Mouse (Mus musculus): ENCODE data around the gene Syngap1. TPM values are rescaled to one million over a fixed set of nuclear protein-coding genes. Genes with fewer than 3 reads are reported as not detected.
"Not testable (repeated sequence)": the region's sequence is repeated elsewhere in the genome, so short reads cannot be mapped to it uniquely, and the experiment has no call there.

The Syngap1 gene
- polyA plus RNA-seq (2017; shearing (Covaris generic)), result not detected

- no peak for ATAC-seq
Measured at GRCm38 (mm10) chr17:26941031-26941789, at the start of gene Syngap1. Gene Syngap1 (plus strand): TSS chr17:26941253.

GRCm38 (mm10) chr17:26892635-26893375, 48.2 kb upstream of the Syngap1 start:
- no peak for ATAC-seq

DNA sequence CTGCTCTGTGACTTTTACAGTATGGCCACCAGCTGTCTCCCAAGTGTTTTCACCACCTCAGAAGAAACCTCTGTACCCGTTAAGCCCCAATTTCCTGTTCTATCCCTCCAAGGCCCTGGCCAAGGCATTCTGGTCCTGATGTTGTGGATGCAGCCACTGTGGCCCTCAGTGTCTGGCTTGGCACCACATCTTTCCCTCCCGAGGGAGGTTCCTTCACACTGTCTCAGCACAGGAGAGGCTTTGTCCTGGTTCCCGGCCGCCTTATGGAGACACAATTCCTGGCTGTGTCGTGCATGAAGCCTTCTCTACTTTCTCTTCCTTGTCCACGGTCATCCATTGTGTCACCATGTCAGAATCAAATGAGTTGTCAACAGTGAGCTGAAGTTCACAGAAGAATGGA, 47.6 kb upstream of the Syngap1 start:
- ATAC-seq, result no peak

DNA sequence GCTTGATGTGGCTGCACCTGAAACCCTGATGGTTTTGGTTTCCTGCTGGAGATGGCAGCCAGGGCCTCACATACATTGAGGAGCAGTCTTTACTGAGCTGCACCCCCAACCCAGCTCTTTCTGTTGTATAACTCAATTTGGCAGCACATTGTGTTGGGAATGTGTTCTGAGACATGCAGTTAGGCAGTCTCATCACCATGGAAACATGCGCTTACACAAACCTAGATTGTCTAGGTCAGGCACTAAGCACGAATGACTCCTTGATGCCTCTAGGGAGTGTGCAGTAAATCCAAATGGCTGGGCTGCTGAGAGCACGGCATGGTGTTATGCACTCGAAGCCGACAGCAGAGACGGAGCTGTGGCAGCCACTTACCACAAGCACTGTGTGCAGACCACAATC, 46.7 kb upstream of the Syngap1 start:
- no peak for ATAC-seq

DNA sequence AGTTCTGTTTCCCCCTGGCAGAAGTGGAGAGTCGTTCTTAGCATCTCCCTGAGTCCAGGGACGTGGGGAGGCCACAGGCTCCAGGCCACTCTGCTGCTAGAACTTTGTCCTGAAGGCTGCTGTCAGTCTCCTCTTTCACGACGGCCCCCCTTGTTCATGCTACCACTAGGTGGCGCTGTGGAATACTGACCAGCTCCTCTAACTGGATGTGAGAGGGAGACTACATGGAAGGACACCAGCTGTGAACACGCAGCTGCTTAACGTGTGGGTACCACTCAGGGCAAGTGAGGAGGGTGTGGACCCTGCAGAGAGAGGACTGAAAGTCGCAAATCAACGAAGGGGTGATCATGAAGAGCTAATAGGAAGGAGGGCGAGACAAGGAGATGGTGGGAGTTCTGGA, 45.5 kb upstream of the Syngap1 start:
- ATAC-seq, result no peak

DNA sequence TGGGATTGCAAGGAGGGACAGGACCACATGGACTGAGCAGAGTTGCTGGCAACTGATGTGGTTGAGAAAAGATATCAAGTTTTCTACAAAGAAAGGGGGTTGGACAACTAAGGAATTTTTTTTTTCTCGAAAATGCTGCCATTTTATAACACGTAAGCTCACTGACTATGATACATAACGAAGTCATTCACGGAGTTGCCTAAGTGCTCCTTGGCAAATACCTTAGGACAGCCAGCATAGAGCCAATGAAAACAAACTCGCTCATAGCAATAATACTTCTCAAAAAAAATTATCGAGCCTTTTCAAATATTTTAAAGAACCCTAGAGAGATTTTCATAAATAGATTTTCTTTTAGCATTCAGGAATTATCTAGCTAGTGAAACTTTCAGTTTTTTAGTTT, 40.1 kb upstream of the Syngap1 start:
- ATAC-seq, result no peak

DNA sequence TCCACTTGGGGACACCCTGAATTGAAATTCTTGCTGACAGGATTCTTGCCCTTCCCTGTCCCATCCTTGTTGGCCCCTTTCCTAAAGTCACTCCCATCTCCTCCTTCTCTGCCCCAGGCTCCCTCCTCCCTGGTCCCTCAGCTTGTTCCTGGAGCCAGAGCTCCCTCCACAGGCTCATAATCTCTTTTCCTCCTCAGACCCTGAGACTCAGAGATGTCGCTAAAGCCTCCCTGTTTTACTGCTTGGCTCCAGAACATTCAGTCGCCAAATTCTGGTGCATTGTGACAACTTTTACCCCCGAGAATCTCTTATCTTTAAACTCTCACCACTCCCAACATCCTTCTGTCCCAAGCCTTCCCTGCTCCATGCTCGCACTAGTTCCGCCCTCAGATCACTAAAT, 36.7 kb upstream of the Syngap1 start:
- ATAC-seq, result no peak

DNA sequence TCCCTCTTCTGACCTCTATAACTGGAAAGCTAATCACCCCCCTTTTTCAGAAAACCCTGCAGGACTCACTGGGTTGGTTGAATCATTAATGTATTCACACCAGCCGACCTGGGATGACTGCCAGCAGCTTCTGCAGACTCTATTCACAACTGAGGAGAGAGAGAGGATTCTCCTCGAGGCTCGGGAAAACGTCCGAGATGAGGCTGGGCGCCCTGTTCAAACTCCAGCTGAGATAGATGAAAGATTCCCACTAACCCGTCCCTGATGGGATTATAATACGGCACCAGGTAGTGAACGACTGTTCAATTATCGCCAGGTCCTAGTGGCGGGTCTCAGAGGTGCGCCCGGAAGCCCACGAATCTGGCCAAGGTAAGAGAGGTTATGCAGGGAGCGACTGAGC, 33.5 kb upstream of the Syngap1 start:
- ATAC-seq, result not testable (repeated sequence)

DNA sequence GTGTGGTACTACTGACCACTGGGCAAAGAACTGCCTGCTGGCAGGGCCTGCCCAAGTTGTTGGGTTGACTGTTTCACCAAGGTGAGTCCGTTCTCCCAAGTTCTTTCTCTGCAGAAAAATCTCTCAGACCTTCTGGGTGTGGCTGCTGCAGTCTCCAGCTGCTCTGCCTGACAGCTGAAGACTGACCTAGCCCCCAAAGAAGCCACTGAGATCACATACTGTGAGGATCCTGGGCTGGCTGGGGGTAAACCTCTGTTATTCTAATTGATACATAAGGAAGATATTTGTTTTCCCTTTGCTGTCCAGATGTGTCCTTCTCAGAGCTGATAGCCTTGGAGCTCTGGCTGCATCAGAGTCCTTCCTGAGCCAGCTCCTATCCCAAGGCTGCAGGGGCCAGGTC, 25.8 kb upstream of the Syngap1 start:
- ATAC-seq, result no peak

- peak; percentile 99 for ATAC-seq
Measured at GRCm38 (mm10) chr17:26916711-26917482, 24.2 kb upstream of the Syngap1 start, which contains the start of gene Kifc5b. Gene Kifc5b (plus strand): TSS chr17:26917091.

DNA sequence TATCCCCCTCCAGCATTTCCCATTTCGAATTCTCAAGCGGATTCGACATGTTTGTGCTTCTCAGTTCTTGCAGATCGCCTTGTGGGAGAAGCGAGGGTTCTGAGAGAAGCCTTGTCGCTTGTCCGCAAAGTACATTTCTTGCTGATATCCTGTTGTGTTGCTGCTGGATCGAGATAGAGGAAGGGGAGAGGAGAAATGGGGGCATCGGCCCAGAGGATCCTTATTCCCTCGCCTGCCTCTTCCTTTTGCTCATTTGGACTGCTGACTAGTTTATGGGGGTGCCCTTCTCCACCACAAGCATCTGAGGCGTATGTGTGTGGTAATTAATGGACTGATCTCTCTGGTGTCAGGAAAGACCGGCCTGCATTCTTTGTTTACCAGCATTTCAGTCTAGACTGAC, 23.5 kb upstream of the Syngap1 start:
- not testable (repeated sequence) for ATAC-seq

GRCm38 (mm10) chr17:26918343-26918742, 22.7 kb upstream of the Syngap1 start:
- ATAC-seq, result no peak

DNA sequence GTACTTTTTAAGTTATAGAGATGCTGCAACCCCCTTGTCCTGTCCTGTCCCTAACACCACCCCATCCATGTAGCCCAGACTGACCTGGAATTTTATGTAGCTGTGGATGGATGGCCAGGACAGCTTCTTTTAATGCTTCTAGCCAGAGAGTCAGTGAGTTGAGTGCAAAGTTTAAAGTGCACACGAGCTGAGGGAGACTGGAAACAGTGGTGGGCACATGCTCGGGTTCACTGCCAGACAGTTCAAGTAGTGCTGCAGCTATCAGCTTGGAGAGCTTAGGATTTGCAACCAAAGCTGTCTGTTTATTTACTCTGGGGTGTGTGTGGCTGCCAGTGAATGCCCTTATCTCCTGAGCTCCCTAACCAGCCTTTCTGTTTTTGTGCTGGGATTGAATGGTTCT, 21.5 kb upstream of the Syngap1 start:
- not testable (repeated sequence) for ATAC-seq

DNA sequence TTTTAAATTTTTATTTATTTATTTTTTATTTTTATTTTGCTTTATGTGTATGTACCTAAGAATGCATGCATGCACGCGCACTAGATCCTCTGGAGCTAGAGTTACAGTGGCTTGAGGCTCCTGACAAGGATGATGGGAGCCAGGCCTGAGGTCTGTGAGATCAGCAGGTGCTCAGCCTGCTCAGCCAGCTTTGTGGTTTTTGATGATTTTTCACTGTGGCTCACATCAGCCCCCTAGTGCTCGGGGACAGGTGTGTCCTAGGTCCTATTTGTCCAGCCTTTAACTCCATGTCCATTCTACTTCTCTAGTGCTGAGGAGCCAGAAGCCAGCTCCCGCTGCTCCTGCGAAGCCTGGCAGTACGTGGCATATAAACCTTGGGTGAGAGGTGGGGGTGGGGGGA, 18.7 kb upstream of the Syngap1 start:
- ATAC-seq, result peak; percentile 56

- not testable (repeated sequence) for ATAC-seq
Measured at GRCm38 (mm10) chr17:26925414-26925813, 15.6 kb upstream of the Syngap1 start.

DNA sequence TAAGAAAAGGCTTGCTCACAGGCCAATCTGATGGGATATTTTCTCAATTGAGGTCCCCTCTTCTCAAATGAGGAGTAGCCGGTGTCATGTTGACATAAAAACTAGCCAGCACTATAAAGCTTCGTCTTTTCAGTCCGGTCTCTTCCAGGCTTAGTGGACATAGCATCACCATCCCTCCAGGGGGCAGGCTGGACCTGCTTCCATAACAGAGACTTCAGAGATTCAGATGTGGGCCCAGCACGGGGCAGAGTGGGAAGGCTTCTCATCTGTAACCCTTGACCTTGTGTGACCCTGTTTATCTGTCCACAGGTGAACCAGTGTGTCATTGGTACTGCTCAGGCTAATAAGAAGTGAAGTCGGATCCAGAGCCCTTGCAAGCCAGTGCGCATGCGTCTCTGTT, 9.3 kb upstream of the Syngap1 start:
- not testable (repeated sequence) for ATAC-seq

DNA sequence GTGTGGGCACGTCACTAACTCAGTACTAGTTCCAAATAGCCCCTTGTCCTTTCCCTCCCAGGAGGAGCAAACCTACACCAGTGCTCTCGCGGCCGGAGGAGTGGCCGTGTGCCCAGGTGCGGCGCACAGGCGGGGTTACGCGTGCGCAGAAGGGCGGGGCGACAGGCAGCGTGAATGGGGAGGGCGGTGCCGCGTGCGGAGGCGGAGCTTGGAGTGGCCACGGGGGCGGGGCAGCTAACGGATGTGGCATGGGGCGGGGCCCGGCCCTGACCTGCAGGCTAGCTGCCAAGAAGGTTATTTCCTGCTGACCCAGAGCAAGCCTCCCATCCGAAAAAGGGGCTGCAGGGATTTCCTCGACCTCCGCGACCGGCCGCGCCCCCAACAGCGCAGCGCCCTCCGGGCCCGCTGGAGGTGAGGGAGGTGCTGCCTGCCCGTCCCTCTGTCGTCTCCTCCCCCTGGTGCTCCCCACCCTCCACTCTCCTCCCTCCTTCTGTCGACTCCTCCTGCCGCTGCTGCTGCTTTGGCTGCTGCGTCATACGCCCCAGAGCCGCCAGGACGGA, 8.1 kb upstream of the Syngap1 start, which contains the start of gene Phf1:
TSS of gene Phf1 (plus strand) at position 214 of the 560 bp plus-strand sequence.
- ATAC-seq, result peak; percentile 91

DNA sequence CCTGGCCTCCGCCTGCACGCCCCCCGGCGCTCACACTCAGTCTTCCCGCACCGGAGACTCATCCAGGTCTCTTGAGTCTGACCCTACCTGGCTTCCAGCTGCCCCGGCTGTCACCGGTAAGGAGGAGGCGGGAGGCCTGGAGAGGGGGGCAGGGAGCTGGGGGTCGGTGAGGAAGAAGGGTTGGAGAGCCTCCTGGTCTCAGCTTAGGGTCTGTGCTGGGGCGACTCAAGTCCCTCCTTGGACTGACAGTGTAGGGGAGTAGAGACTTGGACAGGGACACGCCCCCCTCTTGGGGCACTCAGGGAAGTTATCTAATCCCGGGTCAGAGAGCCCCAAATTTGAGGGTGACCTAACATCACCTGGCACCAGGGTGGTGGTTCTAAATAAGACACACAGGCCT, 7.6 kb upstream of the Syngap1 start:
- no peak for ATAC-seq

DNA sequence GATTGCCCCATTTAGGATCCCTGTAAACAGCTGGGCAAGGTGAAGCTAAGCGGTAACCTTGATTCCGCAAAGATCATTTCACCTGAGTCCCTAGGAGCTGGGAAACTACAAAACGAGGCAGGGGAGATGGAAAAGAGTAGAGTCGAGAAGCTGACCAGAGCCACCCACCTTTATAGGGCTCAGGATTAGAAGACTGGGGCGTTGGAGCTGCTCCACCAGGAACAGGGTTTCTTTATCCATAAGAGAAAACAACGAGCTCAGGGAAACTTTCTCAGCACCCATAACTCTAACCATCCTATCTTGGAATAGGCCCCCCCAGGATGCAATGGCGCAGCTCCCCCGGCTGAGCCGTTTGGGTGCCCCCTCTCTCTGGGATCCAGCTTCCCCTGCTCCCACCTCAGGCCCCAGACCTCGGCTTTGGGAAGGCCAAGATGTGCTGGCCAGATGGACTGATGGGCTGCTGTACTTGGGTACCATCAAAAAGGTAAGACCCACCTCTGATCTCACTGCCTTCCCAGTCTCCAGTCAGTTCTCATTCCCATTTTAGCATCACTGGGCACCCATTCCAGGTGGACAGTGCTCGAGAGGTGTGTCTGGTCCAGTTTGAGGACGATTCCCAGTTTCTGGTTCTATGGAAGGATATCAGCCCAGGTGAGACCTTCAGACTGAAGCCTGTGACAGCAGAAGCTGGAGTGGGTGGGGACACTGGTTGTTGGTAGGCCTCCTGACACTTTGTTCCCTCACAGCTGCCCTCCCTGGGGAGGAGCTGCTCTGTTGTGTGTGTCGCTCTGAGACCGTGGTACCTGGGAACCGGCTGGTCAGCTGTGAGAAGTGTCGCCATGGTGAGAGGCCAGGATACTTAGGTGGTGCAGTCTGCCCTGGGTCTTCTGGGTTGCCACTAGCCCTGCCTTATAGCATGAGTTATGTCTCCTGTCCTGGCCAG, 6.9 kb upstream of the Syngap1 start:
- ATAC-seq, result no peak

GRCm38 (mm10) chr17:26935027-26935426, 6.0 kb upstream of the Syngap1 start:
- ATAC-seq, result no peak

GRCm38 (mm10) chr17:26936453-26936852, 4.6 kb upstream of the Syngap1 start:
- no peak for ATAC-seq

Data from inflammation-experienced regulatory T-cells, adult 6 months (primary cell).